Mouse (Mus musculus): Measurements from ENCODE around the gene Hist1h1d.
A peak's percentile ranks its signal among the peaks of the same experiment; 100 is the strongest.
"Not testable (repeated sequence)": the region's sequence is repeated elsewhere in the genome, so short reads cannot be mapped to it uniquely, and the experiment has no call there.

The Hist1h1d gene

GRCm38 (mm10) chr13:23550761-23551145, 2.3 kb upstream of the Hist1h1d start:
- no peak for DNase-seq (ENCODE audit: low spot score)

DNA sequence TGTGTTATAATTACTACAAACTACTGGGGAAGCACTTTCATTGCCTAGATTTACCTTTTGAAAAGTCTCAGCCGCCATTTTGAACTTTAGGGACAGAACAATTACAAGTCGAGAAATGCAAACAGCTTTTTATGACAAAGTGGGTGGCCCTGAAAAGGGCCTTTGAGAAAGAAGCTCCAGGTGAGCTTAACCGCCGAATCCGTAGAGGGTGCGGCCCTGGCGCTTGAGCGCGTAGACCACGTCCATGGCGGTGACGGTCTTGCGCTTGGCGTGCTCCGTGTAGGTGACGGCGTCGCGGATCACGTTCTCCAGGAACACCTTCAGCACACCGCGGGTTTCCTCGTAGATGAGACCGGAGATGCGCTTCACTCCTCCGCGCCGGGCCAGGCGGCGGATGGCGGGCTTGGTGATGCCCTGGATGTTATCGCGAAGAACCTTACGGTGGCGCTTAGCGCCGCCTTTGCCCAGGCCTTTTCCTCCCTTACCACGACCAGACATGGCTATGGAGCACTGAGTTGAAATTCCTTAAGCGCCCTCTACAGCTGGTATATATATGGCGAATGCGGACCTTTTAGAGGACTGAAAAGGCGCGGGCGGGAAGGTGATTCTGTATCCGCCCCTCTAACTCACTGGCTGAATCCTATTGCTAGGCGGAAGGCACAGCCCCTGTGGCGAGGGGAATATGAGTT, 1.8 kb upstream of the Hist1h1d start, which contains the start of gene Hist1h4f:
Gene Hist1h4f (minus strand): TSS at position 503 of the 689 bp plus-strand sequence.
- peak; percentile 92 for DNase-seq (ENCODE audit: low spot score)

DNA sequence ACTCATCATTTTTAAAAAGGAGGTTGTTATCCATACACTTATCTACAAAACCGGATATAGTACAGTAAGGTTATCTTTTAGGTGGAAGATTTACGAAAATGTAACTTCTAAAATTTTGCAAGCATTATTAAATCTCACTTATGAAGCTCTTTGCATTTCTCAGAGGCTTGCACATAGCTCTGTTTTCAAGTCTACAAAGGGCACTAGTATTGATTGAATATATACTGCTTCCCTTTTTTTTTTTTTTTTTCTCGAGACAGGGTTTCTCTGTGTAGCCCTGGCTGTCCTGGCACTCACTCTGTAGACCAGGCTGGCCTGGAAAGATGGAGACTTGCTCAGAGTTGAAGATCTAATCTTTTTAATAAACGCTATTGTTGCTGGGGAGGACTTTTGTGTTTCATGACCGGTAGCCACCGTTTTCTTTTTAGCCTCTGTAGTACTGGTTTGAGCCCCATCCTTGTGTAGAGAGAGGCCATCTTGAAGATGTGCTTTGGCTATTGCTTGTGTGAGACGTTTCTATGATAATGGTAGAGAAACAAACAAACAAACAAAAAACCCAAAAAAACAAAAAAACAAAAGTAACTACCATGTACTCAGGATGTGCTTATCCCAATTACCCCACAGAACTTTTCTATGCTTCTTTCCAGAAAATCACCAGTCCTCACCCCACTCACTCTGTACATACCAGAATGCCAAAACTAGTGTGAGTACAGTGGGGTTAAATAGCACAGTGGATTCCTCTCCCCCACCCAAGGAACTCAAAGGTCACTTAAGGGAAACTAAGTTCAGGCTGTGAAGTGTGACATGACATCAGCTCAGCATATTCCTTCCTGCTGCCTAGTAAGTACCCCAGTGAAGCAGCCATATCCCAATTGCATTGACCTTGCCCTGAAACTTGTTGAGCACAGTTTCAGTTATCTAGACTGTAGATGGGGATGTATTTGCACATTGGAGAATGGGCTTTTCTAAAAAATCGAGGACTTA, 839 bp upstream of the Hist1h1d start:
- DNase-seq (ENCODE audit: low spot score) = no peak

- DNase-seq (ENCODE audit: low spot score) = no peak
Observed at GRCm38 (mm10) chr13:23554393-23554792, 1.3 kb downstream of the Hist1h1d start.

GRCm38 (mm10) chr13:23554925-23555838, 2.1 kb downstream of the Hist1h1d start:
- DNase-seq (ENCODE audit: low spot score) = peak; percentile 81

DNA sequence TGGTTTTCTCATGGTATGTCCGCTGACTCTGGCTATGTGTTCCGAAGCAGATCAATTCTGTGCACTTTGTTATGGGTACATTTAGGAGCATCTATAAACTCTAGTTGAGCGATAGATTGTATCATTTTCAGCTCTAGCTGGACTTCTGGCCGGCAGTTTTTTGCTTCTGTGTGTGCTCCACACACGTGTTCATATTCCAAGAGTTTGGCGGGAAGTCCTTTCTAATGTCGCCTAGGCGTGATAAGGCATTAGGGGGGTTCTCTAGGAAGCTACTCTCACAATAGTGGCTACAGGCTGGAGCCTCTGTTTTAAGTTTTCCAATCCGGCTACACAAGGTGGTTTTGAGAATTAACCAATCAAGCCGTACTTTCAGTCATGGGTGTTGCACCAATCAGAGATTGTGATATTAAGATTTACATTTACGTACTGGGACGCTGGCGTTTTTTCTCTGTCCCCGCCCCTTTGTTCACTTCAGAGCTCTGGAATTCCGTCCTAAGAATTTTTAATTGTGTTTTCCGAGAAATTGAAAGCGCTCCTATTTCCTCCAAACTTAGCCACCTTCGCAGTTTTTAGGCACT, 2.9 kb downstream of the Hist1h1d start:
- DNase-seq (ENCODE audit: low spot score) = peak; percentile 76

- no peak for DNase-seq (ENCODE audit: low spot score)
Observed at GRCm38 (mm10) chr13:23556906-23557305, 3.8 kb downstream of the Hist1h1d start.

DNA sequence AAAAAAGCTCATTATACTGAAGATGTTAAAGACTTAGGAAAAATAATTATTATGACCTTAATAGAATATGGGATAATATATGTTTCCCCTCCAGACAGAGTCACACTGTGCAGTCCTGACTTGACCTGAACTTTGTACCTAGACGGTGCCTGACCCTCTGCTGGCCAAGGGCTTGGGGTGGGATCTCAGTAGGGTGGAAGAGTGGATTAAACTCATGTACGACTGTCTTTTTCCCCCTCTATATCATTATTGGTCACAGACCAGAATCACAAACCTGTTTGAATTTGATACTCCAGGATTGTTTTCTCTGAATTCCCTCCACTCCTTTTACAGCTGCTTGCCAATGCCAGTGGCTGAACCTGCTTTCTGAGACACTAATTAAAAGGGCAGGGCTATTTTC, 7.6 kb downstream of the Hist1h1d start:
- not testable (repeated sequence) for DNase-seq (ENCODE audit: low spot score)

- not testable (repeated sequence) for DNase-seq (ENCODE audit: low spot score)
Observed at GRCm38 (mm10) chr13:23561531-23561882, 8.4 kb downstream of the Hist1h1d start.

DNA sequence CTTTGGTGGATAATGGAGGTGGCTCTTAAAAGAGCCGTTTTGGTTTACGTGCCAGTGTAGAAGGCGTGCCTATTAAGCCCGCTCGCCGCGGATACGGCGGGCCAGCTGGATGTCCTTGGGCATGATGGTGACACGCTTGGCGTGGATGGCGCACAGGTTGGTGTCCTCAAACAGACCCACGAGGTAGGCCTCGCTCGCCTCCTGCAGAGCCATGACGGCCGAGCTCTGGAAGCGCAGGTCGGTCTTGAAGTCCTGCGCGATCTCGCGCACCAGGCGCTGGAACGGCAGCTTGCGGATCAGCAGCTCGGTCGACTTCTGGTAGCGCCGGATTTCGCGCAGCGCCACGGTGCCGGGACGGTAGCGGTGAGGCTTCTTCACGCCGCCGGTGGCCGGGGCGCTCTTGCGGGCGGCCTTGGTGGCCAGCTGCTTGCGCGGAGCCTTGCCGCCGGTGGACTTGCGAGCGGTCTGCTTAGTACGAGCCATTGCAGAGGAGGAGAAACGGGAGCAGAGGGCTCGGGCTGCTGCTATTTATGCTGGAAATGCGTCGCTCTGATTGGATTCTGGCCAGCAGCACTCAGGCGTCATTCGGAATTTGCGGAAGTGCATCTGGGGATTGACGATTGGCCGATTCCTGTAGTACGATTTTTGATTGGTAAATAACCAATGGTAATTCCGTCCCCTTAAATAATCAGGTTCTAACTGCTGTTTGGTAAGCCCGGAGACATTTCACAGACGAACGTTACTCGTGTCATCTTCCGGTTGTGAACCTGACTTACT, 9.0 kb downstream of the Hist1h1d start, which contains the start of gene Hist1h3e:
Gene Hist1h3e (minus strand): TSS at position 487 of the 777 bp plus-strand sequence.
- DNase-seq (ENCODE audit: low spot score) = peak; percentile 96

GRCm38 (mm10) chr13:23562699-23563462, 9.8 kb downstream of the Hist1h1d start:
- peak; percentile 43 for DNase-seq (ENCODE audit: low spot score)

GRCm38 (mm10) chr13:23564482-23564881, 11.4 kb downstream of the Hist1h1d start:
- no peak for DNase-seq (ENCODE audit: low spot score)

- DNase-seq (ENCODE audit: low spot score) = not testable (repeated sequence)
Observed at GRCm38 (mm10) chr13:23570261-23571021, 17.4 kb downstream of the Hist1h1d start.

GRCm38 (mm10) chr13:23571022-23571503, 18.0 kb downstream of the Hist1h1d start, which contains the start of the genes Hist1h2ae and Hist1h2bg:
Hist1h2ae (minus strand) TSS chr13:23571220.
Hist1h2bg (plus strand) TSS chr13:23571396.
- peak; percentile 78 for DNase-seq (ENCODE audit: low spot score)

DNA sequence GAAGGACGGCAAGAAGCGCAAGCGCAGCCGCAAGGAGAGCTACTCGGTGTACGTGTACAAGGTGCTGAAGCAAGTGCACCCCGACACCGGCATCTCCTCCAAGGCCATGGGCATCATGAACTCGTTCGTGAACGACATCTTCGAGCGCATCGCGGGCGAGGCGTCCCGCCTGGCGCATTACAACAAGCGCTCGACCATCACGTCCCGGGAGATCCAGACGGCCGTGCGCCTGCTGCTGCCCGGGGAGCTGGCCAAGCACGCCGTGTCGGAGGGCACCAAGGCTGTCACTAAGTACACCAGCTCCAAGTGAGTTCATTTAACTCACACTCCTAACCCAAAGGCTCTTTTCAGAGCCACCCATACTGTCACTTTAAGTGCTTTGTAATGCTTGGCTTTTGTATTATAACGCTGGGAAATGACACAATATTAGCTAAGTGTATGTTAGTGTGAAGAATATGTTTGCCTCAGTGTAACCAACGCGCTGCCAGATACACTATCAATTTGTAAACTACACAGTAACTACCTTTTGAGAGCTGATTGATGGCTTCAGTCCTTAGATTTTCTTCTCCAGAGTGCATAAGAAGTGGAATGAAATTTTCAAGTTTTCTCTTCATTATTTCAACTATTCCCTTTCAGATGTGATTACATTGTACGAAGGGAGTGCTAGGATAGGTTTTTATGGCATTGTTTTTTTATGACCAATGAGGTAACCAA, 18.6 kb downstream of the Hist1h1d start:
- not testable (repeated sequence) for DNase-seq (ENCODE audit: low spot score)

DNA sequence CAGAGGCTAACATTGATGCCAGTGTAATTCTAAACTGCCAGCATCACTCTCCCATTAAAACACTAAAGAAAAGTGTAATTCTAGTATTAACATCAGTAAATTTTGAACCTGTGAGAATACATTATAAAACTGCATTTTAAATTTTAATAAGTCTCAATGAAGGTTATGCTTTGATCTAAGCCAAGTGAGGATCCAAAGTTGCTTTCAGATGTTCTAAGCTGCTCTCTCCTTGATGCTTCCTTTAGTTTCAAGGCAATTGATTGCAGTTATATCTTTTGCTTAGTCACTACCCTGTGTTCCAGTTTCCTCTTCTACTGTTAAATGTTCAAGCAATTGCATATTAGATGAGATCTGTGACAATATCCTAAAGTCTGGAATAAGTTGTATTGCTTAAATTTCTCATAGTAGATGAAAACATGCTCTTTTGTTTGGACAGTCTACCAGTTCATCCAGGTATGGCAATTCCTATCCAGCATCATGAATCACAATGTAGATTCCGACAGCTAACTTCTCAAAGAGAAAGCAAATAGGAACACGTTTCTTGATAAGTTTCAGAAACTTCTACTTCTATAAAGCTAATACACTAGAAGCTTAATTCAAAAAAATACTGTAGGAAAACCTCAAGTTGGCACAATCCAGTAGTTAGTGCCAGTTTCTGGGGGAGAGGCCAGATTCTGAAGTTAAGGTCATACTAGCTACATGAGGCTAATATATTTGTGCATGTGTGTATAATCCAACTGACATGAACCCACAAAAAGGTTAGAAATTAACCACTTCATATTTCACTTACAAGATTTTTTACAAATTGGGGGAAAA, 19.4 kb downstream of the Hist1h1d start:
- no peak for DNase-seq (ENCODE audit: low spot score)

Data from layer of hippocampus, adult 11-12 months (tissue).